Mouse (Mus musculus): ENCODE measurements at regions not wholly inside any gene's neighbourhood (a gene's known extent, or its start where the extent isn't known, plus 50 kb on each side); places are given as distances from the start of the nearest gene placed in this dataset.

GRCm38 (mm10) chr13:51004827-51005226, 95.9 kb upstream of the Spin1 start:
- no peak for TF ChIP-seq POLR2A (IDR thresholded peaks at IDR 0.05; ENCODE audit: low read depth, low read length)
- no peak for TF ChIP-seq CTCF (IDR thresholded peaks at IDR 0.05; ENCODE audit: borderline replicate concordance, insufficient read depth, low read length)
